Mouse (Mus musculus): ENCODE measurements around the gene Theg. TPM values are rescaled to one million over a fixed set of nuclear protein-coding genes. Genes with fewer than 3 reads are reported as not detected.

The Theg gene
- total RNA-seq (2014; rRNA removed) (not detected in 2 replicates), polyA plus RNA-seq (2012; rRNA removed) (not detected in 2 replicates)

GRCm38 (mm10) chr10:79587061-79587751 is at the start of gene Theg:
Gene Theg (minus strand): TSS chr10:79587331.
- WGBS = 79% methylated on average over 5 of the region's 5 CpGs
- H3K9ac ChIP-seq (ENCODE audit: low read depth, low read length) = no peak within 1 kb of the TSS
- H3K27ac ChIP-seq (replicated peaks; ENCODE audit: insufficient read depth, low read depth, low read length) = no peak within 1 kb of the TSS
- no peak within 1 kb of the TSS for H3K4me3 ChIP-seq (ENCODE audit: insufficient read depth, low read depth, low read length)
- H3K36me3 ChIP-seq (ENCODE audit: control insufficient read depth, insufficient read depth, low read length) = no peaks in the 10 kb centered on the region
- no peaks in the 10 kb centered on the region for H3K79me2 ChIP-seq (ENCODE audit: control insufficient read depth, insufficient read depth, low read length)
- H3K27me3 ChIP-seq (ENCODE audit: control insufficient read depth, insufficient read depth, low read length) = no peaks in the 10 kb centered on the region
- TF ChIP-seq POLR2A (IDR thresholded peaks at IDR 0.05; ENCODE audit: extremely low read depth, insufficient read depth, low read length) (no peak), CTCF (IDR thresholded peaks at IDR 0.05; ENCODE audit: low read depth, low read length) (no peak)
- no peak for DNase-seq (ENCODE audit: extremely low read depth, low read depth, low spot score)
- no peaks in the 10 kb centered on the region for H3K4me1 ChIP-seq (ENCODE audit: control insufficient read depth, insufficient read depth, low read length)

- Histone ChIP-seq H3K36me3 (ENCODE audit: control insufficient read depth, insufficient read depth, low read length) (no peaks in the 10 kb centered on the region), H3K4me1 (ENCODE audit: control insufficient read depth, insufficient read depth, low read length) (peaks cover 2% of the 10 kb centered on the region), H3K9ac (ENCODE audit: low read depth, low read length) (no peak overlapping the region), H3K27me3 (ENCODE audit: control insufficient read depth, insufficient read depth, low read length) (peaks cover 10% of the 10 kb centered on the region), H3K27ac (replicated peaks; ENCODE audit: insufficient read depth, low read depth, low read length) (no peak overlapping the region), H3K4me3 (ENCODE audit: insufficient read depth, low read depth, low read length) (no peak overlapping the region), H3K79me2 (ENCODE audit: control insufficient read depth, insufficient read depth, low read length) (no peaks in the 10 kb centered on the region)
- no peak for DNase-seq (ENCODE audit: extremely low read depth, low read depth, low spot score)
- 85% methylated on average over 8 of the region's 8 CpGs for WGBS
- TF ChIP-seq CTCF (IDR thresholded peaks at IDR 0.05; ENCODE audit: low read depth, low read length) = no peak
- no peak for TF ChIP-seq POLR2A (IDR thresholded peaks at IDR 0.05; ENCODE audit: extremely low read depth, insufficient read depth, low read length)
These were observed 49.2 kb upstream of the Theg start for GRCm38 (mm10) chr10:79636287-79636686.

GRCm38 (mm10) chr10:79633006-79633777 is 46.1 kb upstream of the Theg start:
- Histone ChIP-seq H3K27me3 (ENCODE audit: control insufficient read depth, insufficient read depth, low read length) (peaks cover 10% of the 10 kb centered on the region), H3K79me2 (ENCODE audit: control insufficient read depth, insufficient read depth, low read length) (no peaks in the 10 kb centered on the region), H3K36me3 (ENCODE audit: control insufficient read depth, insufficient read depth, low read length) (no peaks in the 10 kb centered on the region), H3K9ac (ENCODE audit: low read depth, low read length) (no peak overlapping the region), H3K27ac (replicated peaks; ENCODE audit: insufficient read depth, low read depth, low read length) (no peak overlapping the region), H3K4me3 (ENCODE audit: insufficient read depth, low read depth, low read length) (no peak overlapping the region), H3K4me1 (ENCODE audit: control insufficient read depth, insufficient read depth, low read length) (no peaks in the 10 kb centered on the region)
- DNase-seq (ENCODE audit: extremely low read depth, low read depth, low spot score) = peak; percentile 5
- WGBS = 72% methylated on average over 17 of the region's 17 CpGs
- TF ChIP-seq CTCF (IDR thresholded peaks at IDR 0.05; ENCODE audit: low read depth, low read length) (no peak), POLR2A (IDR thresholded peaks at IDR 0.05; ENCODE audit: extremely low read depth, insufficient read depth, low read length) (no peak)

- WGBS = 75% methylated on average over 4 of the region's 4 CpGs
- Histone ChIP-seq H3K9ac (ENCODE audit: low read depth, low read length) (no peak overlapping the region), H3K79me2 (ENCODE audit: control insufficient read depth, insufficient read depth, low read length) (no peaks in the 10 kb centered on the region), H3K27me3 (ENCODE audit: control insufficient read depth, insufficient read depth, low read length) (no peaks in the 10 kb centered on the region), H3K27ac (replicated peaks; ENCODE audit: insufficient read depth, low read depth, low read length) (no peak overlapping the region), H3K4me1 (ENCODE audit: control insufficient read depth, insufficient read depth, low read length) (no peaks in the 10 kb centered on the region), H3K4me3 (ENCODE audit: insufficient read depth, low read depth, low read length) (no peak overlapping the region), H3K36me3 (ENCODE audit: control insufficient read depth, insufficient read depth, low read length) (no peaks in the 10 kb centered on the region)
- DNase-seq (ENCODE audit: extremely low read depth, low read depth, low spot score) = no peak
- TF ChIP-seq CTCF (IDR thresholded peaks at IDR 0.05; ENCODE audit: low read depth, low read length) (no peak), POLR2A (IDR thresholded peaks at IDR 0.05; ENCODE audit: extremely low read depth, insufficient read depth, low read length) (no peak)
These were observed 44.3 kb upstream of the Theg start for GRCm38 (mm10) chr10:79631432-79631831.

- WGBS = 86% methylated on average over 5 of the region's 5 CpGs
- no peak for TF ChIP-seq CTCF (IDR thresholded peaks at IDR 0.05; ENCODE audit: low read depth, low read length)
- TF ChIP-seq POLR2A (IDR thresholded peaks at IDR 0.05; ENCODE audit: extremely low read depth, insufficient read depth, low read length) = no peak
- Histone ChIP-seq H3K36me3 (ENCODE audit: control insufficient read depth, insufficient read depth, low read length) (no peaks in the 10 kb centered on the region), H3K9ac (ENCODE audit: low read depth, low read length) (no peak overlapping the region), H3K27ac (replicated peaks; ENCODE audit: insufficient read depth, low read depth, low read length) (no peak overlapping the region), H3K4me3 (ENCODE audit: insufficient read depth, low read depth, low read length) (no peak overlapping the region), H3K4me1 (ENCODE audit: control insufficient read depth, insufficient read depth, low read length) (no peaks in the 10 kb centered on the region), H3K79me2 (ENCODE audit: control insufficient read depth, insufficient read depth, low read length) (no peaks in the 10 kb centered on the region), H3K27me3 (ENCODE audit: control insufficient read depth, insufficient read depth, low read length) (no peaks in the 10 kb centered on the region)
- DNase-seq (ENCODE audit: extremely low read depth, low read depth, low spot score) = no peak
These were observed 41.2 kb upstream of the Theg start for GRCm38 (mm10) chr10:79628377-79628776.

GRCm38 (mm10) chr10:79626156-79626555 is 39.0 kb upstream of the Theg start:
- H3K36me3 ChIP-seq (ENCODE audit: control insufficient read depth, insufficient read depth, low read length) = no peaks in the 10 kb centered on the region
- no peaks in the 10 kb centered on the region for H3K27me3 ChIP-seq (ENCODE audit: control insufficient read depth, insufficient read depth, low read length)
- WGBS = 81% methylated on average over 10 of the region's 10 CpGs
- no peak overlapping the region for H3K27ac ChIP-seq (replicated peaks; ENCODE audit: insufficient read depth, low read depth, low read length)
- TF ChIP-seq POLR2A (IDR thresholded peaks at IDR 0.05; ENCODE audit: extremely low read depth, insufficient read depth, low read length) (no peak), CTCF (IDR thresholded peaks at IDR 0.05; ENCODE audit: low read depth, low read length) (no peak)
- no peaks in the 10 kb centered on the region for H3K4me1 ChIP-seq (ENCODE audit: control insufficient read depth, insufficient read depth, low read length)
- H3K79me2 ChIP-seq (ENCODE audit: control insufficient read depth, insufficient read depth, low read length) = no peaks in the 10 kb centered on the region
- H3K9ac ChIP-seq (ENCODE audit: low read depth, low read length) = no peak overlapping the region
- DNase-seq (ENCODE audit: extremely low read depth, low read depth, low spot score) = no peak
- no peak overlapping the region for H3K4me3 ChIP-seq (ENCODE audit: insufficient read depth, low read depth, low read length)
